Mouse (Mus musculus) bone marrow, adult 2 months (tissue): ENCODE measurements around the gene Gmppa.

Source experiments
- CTCF ChIP-seq: fragments of 200-500 bp; IDR thresholded peaks from 2 replicates; pipeline ENCODE4 v1.5.1; 2011; ENCODE audit warnings: low read length, control low read depth; ENCODE audit not compliant: control insufficient read depth, insufficient read depth
- POLR2A ChIP-seq: fragments of 200-500 bp; IDR thresholded peaks from 2 replicates; pipeline ENCODE4 v1.6.1; 2011; ENCODE audit warnings: low read depth, mild to moderate bottlenecking, control low read depth, low read length, borderline replicate concordance; ENCODE audit not compliant: control insufficient read depth

GRCm38 (mm10) chr1:75445141-75445701, 9.5 kb downstream of the Gmppa start:
- TF ChIP-seq CTCF: no peak
- TF ChIP-seq POLR2A: no peak
